ENCODE assay signal across 9 mouse cellular contexts in the genomic region with DNA sequence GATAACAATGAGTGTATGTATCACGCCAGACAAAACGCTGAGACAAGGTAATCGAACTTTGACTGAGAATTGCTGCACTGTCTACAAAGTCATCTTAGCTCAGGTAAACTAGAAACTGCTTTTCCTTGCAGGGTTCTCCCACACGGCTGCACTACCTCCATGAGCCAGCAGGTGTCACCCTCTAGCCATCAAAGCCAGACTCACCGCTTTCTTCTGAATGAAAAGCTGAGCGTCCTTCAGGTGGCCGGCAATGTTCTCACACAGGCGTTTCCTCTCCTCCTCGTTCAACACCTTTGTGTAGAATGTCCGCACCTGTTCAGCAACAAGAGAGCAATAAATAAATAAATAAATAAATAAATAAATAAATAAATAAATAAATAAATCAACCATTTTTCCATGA. TPM values are rescaled to one million over a fixed set of nuclear protein-coding genes. Genes with fewer than 3 reads are reported as not detected.
DNase-seq lines count a peak whose midpoint lies in the region; ATAC-seq and TF ChIP-seq lines count a peak whose summit lies in the region.
"Had no signal": no experiment of that assay in that cellular context is flagged by ENCODE, and none has a peak within 500 bp of the region (broad histone marks: within the 10 kb centered on the region; RNA-seq: fewer than 3 reads in every experiment).

No protein-coding gene starts in this region.

- peak; percentile 94 for TF ChIP-seq CTCF in ES-Bruce4 (IDR thresholded peaks at IDR 0.05; ENCODE audit: low read depth, low read length)
- peak; percentile 97 for TF ChIP-seq CTCF in lung, postnatal 0 days (IDR thresholded peaks at IDR 0.05)

- no peaks in the 10 kb centered on the region for H3K27me3 ChIP-seq in ES-Bruce4 (ENCODE audit: control insufficient read depth, insufficient read depth, low read length, poor library complexity, severe bottlenecking)
- no peaks in the 10 kb centered on the region for H3K27me3 ChIP-seq in forebrain, embryonic 12.5 days
- H3K27me3 ChIP-seq in lung, postnatal 0 days (replicated peaks; ENCODE audit: insufficient read depth, low read length) = no peaks in the 10 kb centered on the region
- H3K27me3 ChIP-seq: heart, embryonic 13.5 days had no signal

- DNase-seq in c-Kit-negative CD71-positive TER-119-positive erythroid progenitor cells, embryonic 14.5 days (ENCODE audit: low read depth, low spot score) = peak; percentile 60
- DNase-seq in layer of hippocampus, adult 18-20 months (ENCODE audit: low spot score in 2 of 2) = peak; percentile 78 to 91
- peak; percentile 85 for DNase-seq in lung, postnatal 0 days (ENCODE audit: low spot score)
- peak; percentile 79 for DNase-seq in ovary, postnatal 14 days (ENCODE audit: low spot score)
- peak; percentile 65 to 86 for DNase-seq in thymus, postnatal 10 days (ENCODE audit: low spot score in 2 of 2)

- TF ChIP-seq POLR2A in ES-Bruce4 (IDR thresholded peaks at IDR 0.05; ENCODE audit: insufficient read depth, low read length) = no peak

- H3K36me3 ChIP-seq in ES-Bruce4 (ENCODE audit: control insufficient read depth, insufficient read depth, low read length, poor library complexity, severe bottlenecking) = peaks cover 26% of the 10 kb centered on the region
- peaks cover 76% of the 10 kb centered on the region for H3K36me3 ChIP-seq in forebrain, embryonic 12.5 days (replicated peaks)
- H3K36me3 ChIP-seq in lung, postnatal 0 days (ENCODE audit: insufficient read depth, low read length) = peaks cover 45% of the 10 kb centered on the region

- H3K9me3 ChIP-seq in ES-Bruce4 (replicated peaks; ENCODE audit: control insufficient read depth, insufficient read depth, low read length, poor library complexity, severe bottlenecking) = no peaks in the 10 kb centered on the region
- H3K9me3 ChIP-seq in forebrain, embryonic 12.5 days = no peaks in the 10 kb centered on the region
- H3K9me3 ChIP-seq in lung, postnatal 0 days (ENCODE audit: low read length) = no peaks in the 10 kb centered on the region
- H3K9me3 ChIP-seq: heart, embryonic 13.5 days had no signal

- H3K4me2 ChIP-seq in forebrain, embryonic 12.5 days = no peak overlapping the region
- H3K4me2 ChIP-seq in lung, postnatal 0 days (replicated peaks; ENCODE audit: low read depth, low read length) = no peak overlapping the region
- H3K4me2 ChIP-seq: heart, embryonic 13.5 days had no signal

- no peak overlapping the region for H3K4me3 ChIP-seq in ES-Bruce4 (ENCODE audit: low read depth, low read length)
- H3K4me3 ChIP-seq in forebrain, embryonic 12.5 days (replicated peaks) = no peak overlapping the region
- H3K4me3 ChIP-seq in lung, postnatal 0 days (ENCODE audit: low read depth, low read length) = no peak overlapping the region
- H3K4me3 ChIP-seq: heart, embryonic 13.5 days had no signal

- no peak for TF ChIP-seq EP300 in ES-Bruce4 (IDR thresholded peaks at IDR 0.05; ENCODE audit: insufficient read depth, low read depth, low read length)
- no peak for TF ChIP-seq EP300 in lung, postnatal 0 days (IDR thresholded peaks at IDR 0.05)

- no peak overlapping the region for H3K9ac ChIP-seq in ES-Bruce4 (ENCODE audit: low read depth, poor library complexity, severe bottlenecking)
- H3K9ac ChIP-seq in forebrain, embryonic 12.5 days = no peak overlapping the region
- H3K9ac ChIP-seq in lung, postnatal 0 days (replicated peaks; ENCODE audit: low read depth) = no peak overlapping the region
- H3K9ac ChIP-seq: heart, embryonic 13.5 days had no signal

- peaks cover 1% of the 10 kb centered on the region for H3K4me1 ChIP-seq in ES-Bruce4 (ENCODE audit: control insufficient read depth, insufficient read depth, low read length)
- H3K4me1 ChIP-seq in forebrain, embryonic 12.5 days = no peaks in the 10 kb centered on the region
- no peaks in the 10 kb centered on the region for H3K4me1 ChIP-seq in lung, postnatal 0 days (ENCODE audit: insufficient read depth, low read depth, low read length)
- H3K4me1 ChIP-seq: heart, embryonic 13.5 days had no signal

- ATAC-seq in forebrain, embryonic 12.5 days (ENCODE audit: low FRiP score) = peak; percentile 83
- ATAC-seq in hematopoietic stem cell, adult 5-6 weeks (replicated peaks in 1 of 2; ENCODE audit: insufficient read depth in 1 of 2, low FRiP score in 2 of 2, low TSS enrichment in 1 of 2, low read depth in 1 of 2, poor library complexity in 2 of 2, severe bottlenecking in 2 of 2) = peak; percentile 76 to 85
- ATAC-seq in lung, postnatal 0 days = 0 out of 2 replicates have a peak, but pooled peaks have one; percentile 25

- H3K27ac ChIP-seq in ES-Bruce4 (ENCODE audit: insufficient read depth, low read length) = no peak overlapping the region
- H3K27ac ChIP-seq in forebrain, embryonic 12.5 days = no peak overlapping the region
- H3K27ac ChIP-seq in lung, postnatal 0 days (ENCODE audit: low read length) = no peak overlapping the region
- H3K27ac ChIP-seq: heart, embryonic 13.5 days had no signal

- 26% methylated on average over 10 of the region's 10 CpGs for WGBS in forebrain, embryonic 12.5 days
- 16% methylated on average over 10 of the region's 10 CpGs for WGBS in lung, postnatal 0 days

RNA-seq across cellular contexts. Expression of a gene that starts 28.3 kb away (rescaled TPM):
- 103 and 105 TPM in 2 replicates for polyA plus RNA-seq in ES-Bruce4 (2011; ENCODE audit: insufficient read depth, insufficient read length, low read depth, missing spikeins)
- 93.8 and 103 TPM in 2 replicates for polyA plus RNA-seq in forebrain, embryonic 12.5 days (2016; fragmentation: Nextera tagmentation; extraction: Ambion mirVana)
- 48.7 and 50.4 TPM in 2 replicates for total RNA-seq in hematopoietic stem cell, adult 5-6 weeks (2017)
- 10 to 100 TPM; 53.3 to 53.5 TPM for total RNA-seq in layer of hippocampus, adult 18-20 months (2021)
- 91.9 and 98.4 TPM in 2 replicates for polyA plus RNA-seq in lung, postnatal 0 days (2015; fragmentation: Nextera tagmentation; extraction: Ambion mirVana)

RNA-seq across cellular contexts. Expression of a gene that starts 45.2 kb away (rescaled TPM):
- polyA plus RNA-seq in ES-Bruce4 (2011; ENCODE audit: insufficient read depth, insufficient read length, low read depth, missing spikeins) = 0.27 TPM in 1 of 2 replicates, not detected in the other
- 0.60 TPM in 2 replicates for polyA plus RNA-seq in forebrain, embryonic 12.5 days (2016; fragmentation: Nextera tagmentation; extraction: Ambion mirVana)
- total RNA-seq in hematopoietic stem cell, adult 5-6 weeks (2017) = not detected in 2 replicates
- 1 to 10 TPM; 1.4 to 2.0 TPM for total RNA-seq in layer of hippocampus, adult 18-20 months (2021)
- 9.9 and 14.5 TPM in 2 replicates for polyA plus RNA-seq in lung, postnatal 0 days (2015; fragmentation: Nextera tagmentation; extraction: Ambion mirVana)
- polyA plus RNA-seq: heart, embryonic 13.5 days had no signal

Comparison
In these comparisons a context has a peak if more than half of its experiments do, and no peak if none do; other contexts are left out.
1. ATAC-seq: peak in every context shown above with its lines; median percentile 83 in forebrain, embryonic 12.5 days; 80 in hematopoietic stem cell, adult 5-6 weeks; 25 in lung, postnatal 0 days.